Mouse (Mus musculus): ENCODE measurements around the gene Pecam1. TPM values are rescaled to one million over a fixed set of nuclear protein-coding genes. Genes with fewer than 3 reads are reported as not detected.
"Not testable (repeated sequence)": the region's sequence is repeated elsewhere in the genome, so short reads cannot be mapped to it uniquely, and the experiment has no call there.

Pecam1 gene
- polyA plus RNA-seq, 1 experiment from 2014 or later, result 44.3 TPM

DNA sequence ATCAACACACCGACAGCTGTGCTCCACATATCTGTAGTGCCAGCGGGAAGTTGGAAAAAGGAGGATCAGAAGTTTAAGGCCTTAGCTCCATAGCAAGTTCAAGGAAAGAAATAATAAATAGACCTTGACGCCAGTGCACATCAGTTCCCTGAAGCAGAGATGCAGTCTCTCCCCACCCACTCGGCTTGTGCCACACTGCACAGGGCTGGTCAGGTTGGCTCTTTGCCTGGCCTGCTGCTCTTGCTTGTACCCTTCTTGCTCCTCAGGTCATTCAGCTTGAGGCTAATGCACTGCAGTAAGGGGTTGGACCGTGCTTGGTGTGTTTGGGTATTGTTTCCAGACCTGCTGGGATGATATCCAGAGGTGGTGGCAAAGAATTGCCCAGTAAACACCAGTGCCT lies 10.1 kb upstream of the Pecam1 start:
- no peaks in the 10 kb centered on the region for H3K27me3 ChIP-seq (replicated peaks; ENCODE audit: control insufficient read depth, insufficient read depth, low read length)
- WGBS, result 90% methylated on average over 5 of the region's 5 CpGs
- H3K4me2 ChIP-seq (ENCODE audit: low read length), result no peak overlapping the region
- H3K27ac ChIP-seq (ENCODE audit: low read depth), result no peak overlapping the region
- DNase-seq (ENCODE audit: low spot score), result no peak
- H3K4me3 ChIP-seq (ENCODE audit: low read depth, low read length), result no peak overlapping the region
- no peak overlapping the region for H3K9ac ChIP-seq (ENCODE audit: low read length)
- no peaks in the 10 kb centered on the region for H3K9me3 ChIP-seq (ENCODE audit: control insufficient read depth, low read length)
- H3K4me1 ChIP-seq (replicated peaks; ENCODE audit: control insufficient read depth, insufficient read depth, low read length), result peaks cover 13% of the 10 kb centered on the region
- H3K36me3 ChIP-seq (ENCODE audit: control insufficient read depth, insufficient read depth, low read length), result peaks cover 4% of the 10 kb centered on the region; the same call in 1 of the 2 replicates
- ATAC-seq (replicated peaks; ENCODE audit: low FRiP score, low TSS enrichment, low read depth), result no peak

- no peaks in the 10 kb centered on the region for H3K9me3 ChIP-seq (ENCODE audit: control insufficient read depth, low read length)
- H3K27me3 ChIP-seq (replicated peaks; ENCODE audit: control insufficient read depth, insufficient read depth, low read length), result no peaks in the 10 kb centered on the region
- ATAC-seq (replicated peaks; ENCODE audit: low FRiP score, low TSS enrichment, low read depth) (no peak), DNase-seq (ENCODE audit: low spot score) (no peak)
- H3K9ac ChIP-seq (ENCODE audit: low read length), result no peak overlapping the region
- H3K36me3 ChIP-seq (ENCODE audit: control insufficient read depth, insufficient read depth, low read length), result no peaks in the 10 kb centered on the region
- no peak overlapping the region for H3K4me2 ChIP-seq (ENCODE audit: low read length)
- no peak overlapping the region for H3K27ac ChIP-seq (ENCODE audit: low read depth)
- WGBS, result 89% methylated on average over 3 of the region's 3 CpGs
- peaks cover 13% of the 10 kb centered on the region for H3K4me1 ChIP-seq (replicated peaks; ENCODE audit: control insufficient read depth, insufficient read depth, low read length)
- H3K4me3 ChIP-seq (ENCODE audit: low read depth, low read length), result no peak overlapping the region
Observed at GRCm38 (mm10) chr11:106759028-106759427, 8.6 kb upstream of the Pecam1 start.

DNA sequence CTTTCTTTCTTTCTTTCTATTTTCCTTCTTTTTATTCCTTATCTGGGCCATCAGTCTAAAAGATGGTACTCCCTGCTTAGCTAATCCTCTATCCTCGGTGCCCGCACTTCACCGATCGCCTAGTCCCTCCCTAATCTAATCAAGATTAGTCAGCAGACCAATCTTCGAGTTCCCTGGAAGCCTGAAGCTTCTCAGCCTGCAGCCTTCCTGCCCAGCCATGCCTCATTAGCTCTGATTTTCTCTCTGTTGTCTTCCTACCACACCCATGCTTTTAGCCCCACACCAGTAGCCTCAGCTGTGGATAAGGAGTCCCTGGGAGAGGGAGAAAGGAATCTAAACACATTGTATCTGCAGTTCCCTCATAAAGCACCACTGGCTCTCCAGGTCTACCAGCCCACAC lies 5.2 kb upstream of the Pecam1 start:
- no peak overlapping the region for H3K4me3 ChIP-seq (ENCODE audit: low read depth, low read length)
- no peak overlapping the region for H3K4me2 ChIP-seq (ENCODE audit: low read length)
- WGBS, result 57% methylated on average over 5 of the region's 5 CpGs
- no peak overlapping the region for H3K9ac ChIP-seq (ENCODE audit: low read length)
- ATAC-seq (replicated peaks; ENCODE audit: low FRiP score, low TSS enrichment, low read depth) (no peak), DNase-seq (ENCODE audit: low spot score) (no peak)
- no peaks in the 10 kb centered on the region for H3K27me3 ChIP-seq (replicated peaks; ENCODE audit: control insufficient read depth, insufficient read depth, low read length)
- no peak overlapping the region for H3K27ac ChIP-seq (ENCODE audit: low read depth)
- no peaks in the 10 kb centered on the region for H3K4me1 ChIP-seq (replicated peaks; ENCODE audit: control insufficient read depth, insufficient read depth, low read length)
- H3K9me3 ChIP-seq (ENCODE audit: control insufficient read depth, low read length), result no peaks in the 10 kb centered on the region
- no peaks in the 10 kb centered on the region for H3K36me3 ChIP-seq (ENCODE audit: control insufficient read depth, insufficient read depth, low read length)

GRCm38 (mm10) chr11:106753314-106753713 lies 2.9 kb upstream of the Pecam1 start:
- whole genome bisulfite sequencing, result 87% methylated on average over 6 of the region's 6 CpGs
- DNase-seq (ENCODE audit: low spot score), result no peak
- no peak for ATAC-seq (replicated peaks; ENCODE audit: low FRiP score, low TSS enrichment, low read depth)

GRCm38 (mm10) chr11:106752103-106752502 lies 1.7 kb upstream of the Pecam1 start:
- Histone ChIP-seq H3K36me3 (ENCODE audit: control insufficient read depth, insufficient read depth, low read length) (no peaks in the 10 kb centered on the region), H3K4me3 (ENCODE audit: low read depth, low read length) (no peak overlapping the region), H3K9ac (ENCODE audit: low read length) (no peak overlapping the region), H3K27ac (ENCODE audit: low read depth) (no peak overlapping the region), H3K4me1 (replicated peaks; ENCODE audit: control insufficient read depth, insufficient read depth, low read length) (no peaks in the 10 kb centered on the region), H3K27me3 (replicated peaks; ENCODE audit: control insufficient read depth, insufficient read depth, low read length) (no peaks in the 10 kb centered on the region), H3K4me2 (ENCODE audit: low read length) (no peak overlapping the region), H3K9me3 (ENCODE audit: control insufficient read depth, low read length) (no peaks in the 10 kb centered on the region)
- no peak for DNase-seq (ENCODE audit: low spot score)
- WGBS, result 77% methylated on average over 7 of the region's 7 CpGs
- no peak for ATAC-seq (replicated peaks; ENCODE audit: low FRiP score, low TSS enrichment, low read depth)

More at GRCm38 (mm10) chr11:106753314-106753713, 2.9 kb upstream of the Pecam1 start:
- H3K27me3 ChIP-seq (replicated peaks; ENCODE audit: control insufficient read depth, insufficient read depth, low read length), result no peaks in the 10 kb centered on the region
- no peak overlapping the region for H3K4me3 ChIP-seq (ENCODE audit: low read depth, low read length)
- H3K9me3 ChIP-seq (ENCODE audit: control insufficient read depth, low read length), result no peaks in the 10 kb centered on the region
- H3K4me1 ChIP-seq (replicated peaks; ENCODE audit: control insufficient read depth, insufficient read depth, low read length), result no peaks in the 10 kb centered on the region
- no peak overlapping the region for H3K27ac ChIP-seq (ENCODE audit: low read depth)
- H3K4me2 ChIP-seq (ENCODE audit: low read length), result no peak overlapping the region
- H3K36me3 ChIP-seq (ENCODE audit: control insufficient read depth, insufficient read depth, low read length), result no peaks in the 10 kb centered on the region
- no peak overlapping the region for H3K9ac ChIP-seq (ENCODE audit: low read length)

GRCm38 (mm10) chr11:106751039-106752018 lies 901 bp upstream of the Pecam1 start, which contains the start of gene Milr1:
TSS of gene Milr1 (plus strand) at chr11:106751226.
- WGBS, result 81% methylated on average over 17 of the region's 17 CpGs
- no peaks in the 10 kb centered on the region for H3K36me3 ChIP-seq (ENCODE audit: control insufficient read depth, insufficient read depth, low read length)
- ATAC-seq (replicated peaks; ENCODE audit: low FRiP score, low TSS enrichment, low read depth), result no peak

GRCm38 (mm10) chr11:106749557-106750120 lies 789 bp downstream of the Pecam1 start:
- not testable (repeated sequence) for H3K4me1 ChIP-seq (replicated peaks; ENCODE audit: control insufficient read depth, insufficient read depth, low read length); H3K9me3 ChIP-seq (ENCODE audit: control insufficient read depth, low read length); DNase-seq (ENCODE audit: low spot score); H3K36me3 ChIP-seq (ENCODE audit: control insufficient read depth, insufficient read depth, low read length); H3K4me3 ChIP-seq (ENCODE audit: low read depth, low read length); H3K9ac ChIP-seq (ENCODE audit: low read length); H3K4me2 ChIP-seq (ENCODE audit: low read length); ATAC-seq (replicated peaks; ENCODE audit: low FRiP score, low TSS enrichment, low read depth); H3K27ac ChIP-seq (ENCODE audit: low read depth); H3K27me3 ChIP-seq (replicated peaks; ENCODE audit: control insufficient read depth, insufficient read depth, low read length)
- 94% methylated on average over 7 of the region's 7 CpGs for WGBS

More at GRCm38 (mm10) chr11:106751039-106752018, 901 bp upstream of the Pecam1 start, which contains the start of gene Milr1:
- no peaks in the 10 kb centered on the region for H3K4me1 ChIP-seq (replicated peaks; ENCODE audit: control insufficient read depth, insufficient read depth, low read length)
- H3K27me3 ChIP-seq (replicated peaks; ENCODE audit: control insufficient read depth, insufficient read depth, low read length), result no peaks in the 10 kb centered on the region
- H3K9ac ChIP-seq (ENCODE audit: low read length), result no peak within 1 kb of the TSS
- DNase-seq (ENCODE audit: low spot score), result no peak
- H3K4me3 ChIP-seq (ENCODE audit: low read depth, low read length), result no peak within 1 kb of the TSS
- H3K27ac ChIP-seq (ENCODE audit: low read depth), result no peak within 1 kb of the TSS
- H3K9me3 ChIP-seq (ENCODE audit: control insufficient read depth, low read length), result no peaks in the 10 kb centered on the region
- no peak within 1 kb of the TSS for H3K4me2 ChIP-seq (ENCODE audit: low read length)

DNA sequence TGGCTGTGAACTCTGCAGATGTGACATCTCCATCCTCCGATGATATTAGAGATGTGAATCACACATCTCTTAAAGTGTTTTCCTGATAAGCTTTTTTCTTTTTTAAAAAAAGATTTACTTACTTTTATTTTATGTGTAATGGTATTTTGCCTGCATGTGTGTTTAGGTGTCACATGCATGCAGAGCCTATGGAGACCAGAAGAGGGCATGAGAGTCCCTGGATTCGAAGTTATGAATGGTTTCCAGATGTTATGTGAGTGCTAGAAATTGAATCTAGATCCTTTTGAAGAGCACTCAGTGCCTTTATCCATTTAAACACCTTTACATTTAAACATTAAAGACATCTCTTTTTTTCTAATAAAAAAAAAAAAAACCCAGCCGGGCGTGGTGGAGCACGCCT lies 5.5 kb downstream of the Pecam1 start:
- no peak overlapping the region for H3K27ac ChIP-seq (ENCODE audit: low read depth)
- no peaks in the 10 kb centered on the region for H3K36me3 ChIP-seq (ENCODE audit: control insufficient read depth, insufficient read depth, low read length)
- ATAC-seq (replicated peaks; ENCODE audit: low FRiP score, low TSS enrichment, low read depth) (no peak), DNase-seq (ENCODE audit: low spot score) (no peak)
- H3K4me1 ChIP-seq (replicated peaks; ENCODE audit: control insufficient read depth, insufficient read depth, low read length), result no peaks in the 10 kb centered on the region
- no peak overlapping the region for H3K4me3 ChIP-seq (ENCODE audit: low read depth, low read length)
- H3K27me3 ChIP-seq (replicated peaks; ENCODE audit: control insufficient read depth, insufficient read depth, low read length), result no peaks in the 10 kb centered on the region
- no peak overlapping the region for H3K4me2 ChIP-seq (ENCODE audit: low read length)
- 91% methylated on average over 5 of the region's 5 CpGs for WGBS
- H3K9me3 ChIP-seq (ENCODE audit: control insufficient read depth, low read length), result no peaks in the 10 kb centered on the region
- no peak overlapping the region for H3K9ac ChIP-seq (ENCODE audit: low read length)

All from intestine, embryonic 14.5 days (tissue).